Mouse (Mus musculus): ENCODE measurements around the gene Cemip2.

Gene Cemip2

GRCm38 (mm10) chr19:21778147-21778917 lies at the start of gene Cemip2:
Gene Cemip2, plus strand, starts transcription at chr19:21778342.
- DNase-seq (ENCODE audit: low spot score in 2 of 2): peak; percentile 87 to 93

GRCm38 (mm10) chr19:21728342-21728741 lies 49.8 kb upstream of the Cemip2 start:
- no peak for DNase-seq (ENCODE audit: low spot score in 2 of 2)

GRCm38 (mm10) chr19:21731887-21732286 lies 46.3 kb upstream of the Cemip2 start:
- no peak for DNase-seq (ENCODE audit: low spot score in 2 of 2)

- no peak for DNase-seq (ENCODE audit: low spot score in 2 of 2)
These were observed 45.0 kb upstream of the Cemip2 start for GRCm38 (mm10) chr19:21733176-21733575.

GRCm38 (mm10) chr19:21734112-21734511 lies 44.0 kb upstream of the Cemip2 start:
- DNase-seq (ENCODE audit: low spot score in 2 of 2): no peak

- DNase-seq (ENCODE audit: low spot score in 2 of 2): no peak
These were observed 40.7 kb upstream of the Cemip2 start for GRCm38 (mm10) chr19:21737446-21737845.

- peak in 1 of 2 experiments; percentile 17 for DNase-seq (ENCODE audit: low spot score in 2 of 2)
These were observed 40.1 kb upstream of the Cemip2 start for GRCm38 (mm10) chr19:21737881-21738590.

GRCm38 (mm10) chr19:21738591-21739280 lies 39.4 kb upstream of the Cemip2 start:
- DNase-seq (ENCODE audit: low spot score in 2 of 2): no peak

GRCm38 (mm10) chr19:21742138-21742537 lies 36.0 kb upstream of the Cemip2 start:
- DNase-seq (ENCODE audit: low spot score in 2 of 2): peak; percentile 49 to 70

- DNase-seq (ENCODE audit: low spot score in 2 of 2): no peak
These were observed 32.6 kb upstream of the Cemip2 start for GRCm38 (mm10) chr19:21745586-21745985.

GRCm38 (mm10) chr19:21747356-21747755 lies 30.8 kb upstream of the Cemip2 start:
- DNase-seq (ENCODE audit: low spot score in 2 of 2): peak; percentile 23 to 49

- no peak for DNase-seq (ENCODE audit: low spot score in 2 of 2)
These were observed 28.0 kb upstream of the Cemip2 start for GRCm38 (mm10) chr19:21750154-21750553.

GRCm38 (mm10) chr19:21761676-21762075 lies 16.5 kb upstream of the Cemip2 start:
- no peak for DNase-seq (ENCODE audit: low spot score in 2 of 2)

GRCm38 (mm10) chr19:21764013-21764412 lies 14.1 kb upstream of the Cemip2 start:
- DNase-seq (ENCODE audit: low spot score in 2 of 2): no peak

- DNase-seq (ENCODE audit: low spot score in 2 of 2): peak in 1 of 2 experiments; percentile 19
These were observed 13.4 kb upstream of the Cemip2 start for GRCm38 (mm10) chr19:21764738-21765137.

- DNase-seq (ENCODE audit: low spot score in 2 of 2): no peak
These were observed 10.6 kb upstream of the Cemip2 start for GRCm38 (mm10) chr19:21767500-21768045.

- DNase-seq (ENCODE audit: low spot score in 2 of 2): no peak
These were observed 8.3 kb upstream of the Cemip2 start for GRCm38 (mm10) chr19:21769796-21770195.

- no peak for DNase-seq (ENCODE audit: low spot score in 2 of 2)
These were observed 6.6 kb upstream of the Cemip2 start for GRCm38 (mm10) chr19:21771586-21771985.

GRCm38 (mm10) chr19:21773621-21774020 lies 4.5 kb upstream of the Cemip2 start:
- DNase-seq (ENCODE audit: low spot score in 2 of 2): no peak

GRCm38 (mm10) chr19:21775629-21776028 lies 2.5 kb upstream of the Cemip2 start:
- DNase-seq (ENCODE audit: low spot score in 2 of 2): no peak

- no peak for DNase-seq (ENCODE audit: low spot score in 2 of 2)
These were observed 1.5 kb upstream of the Cemip2 start for GRCm38 (mm10) chr19:21776671-21777070.

GRCm38 (mm10) chr19:21777171-21777731 lies 891 bp upstream of the Cemip2 start:
- no peak for DNase-seq (ENCODE audit: low spot score in 2 of 2)
